Mouse (Mus musculus): ENCODE data around the gene Fam71e1. TPM values are rescaled to one million over a fixed set of nuclear protein-coding genes. Genes with fewer than 3 reads are reported as not detected.

Fam71e1 gene
- polyA plus RNA-seq, 1 experiment from 2014 or later, result 19.2 TPM

- Histone ChIP-seq H3K4me3 (replicated peaks; ENCODE audit: low read depth, low read length) (no peak overlapping the region), H3K27me3 (ENCODE audit: insufficient read depth, low read length) (0 out of 2 replicates have a peak, but pooled peaks cover 8% of the 10 kb centered on the region), H3K9me3 (replicated peaks; ENCODE audit: low read length) (no peaks in the 10 kb centered on the region), H3K4me1 (replicated peaks; ENCODE audit: insufficient read depth, low read length) (0 out of 2 replicates have a peak, but pooled peaks cover 7% of the 10 kb centered on the region), H3K4me2 (ENCODE audit: low read length) (no peak overlapping the region), H3K27ac (no peak overlapping the region), H3K36me3 (ENCODE audit: insufficient read depth, low read length) (no peaks in the 10 kb centered on the region), H3K9ac (ENCODE audit: low read depth, low read length) (no peak overlapping the region)
- ATAC-seq (replicated peaks; ENCODE audit: low FRiP score, low read depth) (no peak), DNase-seq (ENCODE audit: low spot score) (no peak)
- no peak for TF ChIP-seq CTCF (IDR thresholded peaks at IDR 0.05; ENCODE audit: low read depth)
- 79% methylated on average over 16 of the region's 16 CpGs for WGBS
Measured at GRCm38 (mm10) chr7:44470696-44471612, 25.4 kb upstream of the Fam71e1 start.

DNA sequence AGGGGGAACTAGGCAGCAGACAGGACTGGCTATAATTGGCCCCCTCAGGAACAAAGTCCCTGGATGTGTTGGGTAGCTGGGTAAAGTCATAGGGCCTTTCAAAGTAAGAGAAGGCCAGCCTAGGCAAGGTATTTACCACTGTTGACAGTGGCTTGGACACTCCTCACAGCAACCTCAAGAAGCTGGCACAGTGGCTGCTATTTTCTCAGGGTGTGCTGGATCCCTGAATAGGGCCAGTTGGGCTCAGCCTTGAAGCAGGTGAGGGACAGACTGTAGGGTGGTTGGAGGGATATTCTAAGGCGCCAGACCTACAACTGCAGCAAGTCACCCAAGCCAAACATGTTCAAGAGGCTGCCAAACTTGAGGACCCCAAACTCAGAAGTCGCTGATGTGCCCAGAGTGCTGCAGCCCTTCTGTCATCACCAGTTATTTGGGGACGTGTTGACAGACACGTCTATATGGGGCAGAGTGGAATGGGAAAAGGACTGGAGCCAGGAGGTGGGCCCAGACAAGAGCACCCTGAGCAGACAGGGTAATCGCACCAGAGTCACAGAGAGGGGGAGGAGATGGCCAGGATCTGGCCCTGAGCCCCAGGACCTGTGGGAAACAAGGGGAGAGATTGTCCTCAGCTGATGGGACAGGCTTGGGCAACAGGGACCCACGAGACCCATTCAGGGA, 24.4 kb upstream of the Fam71e1 start:
- H3K9ac ChIP-seq (ENCODE audit: low read depth, low read length), result no peak overlapping the region
- no peak for TF ChIP-seq CTCF (IDR thresholded peaks at IDR 0.05; ENCODE audit: low read depth)
- 46% methylated on average over 6 of the region's 6 CpGs for WGBS
- no peak overlapping the region for H3K4me3 ChIP-seq (replicated peaks; ENCODE audit: low read depth, low read length)
- H3K4me1 ChIP-seq (replicated peaks; ENCODE audit: insufficient read depth, low read length), result 0 out of 2 replicates have a peak, but pooled peaks cover 7% of the 10 kb centered on the region
- H3K27ac ChIP-seq, result no peak overlapping the region
- no peaks in the 10 kb centered on the region for H3K36me3 ChIP-seq (ENCODE audit: insufficient read depth, low read length)
- ATAC-seq (replicated peaks; ENCODE audit: low FRiP score, low read depth) (no peak), DNase-seq (ENCODE audit: low spot score) (no peak)
- no peaks in the 10 kb centered on the region for H3K9me3 ChIP-seq (replicated peaks; ENCODE audit: low read length)
- no peak overlapping the region for H3K4me2 ChIP-seq (ENCODE audit: low read length)
- 0 out of 2 replicates have a peak, but pooled peaks cover 8% of the 10 kb centered on the region for H3K27me3 ChIP-seq (ENCODE audit: insufficient read depth, low read length)

DNA sequence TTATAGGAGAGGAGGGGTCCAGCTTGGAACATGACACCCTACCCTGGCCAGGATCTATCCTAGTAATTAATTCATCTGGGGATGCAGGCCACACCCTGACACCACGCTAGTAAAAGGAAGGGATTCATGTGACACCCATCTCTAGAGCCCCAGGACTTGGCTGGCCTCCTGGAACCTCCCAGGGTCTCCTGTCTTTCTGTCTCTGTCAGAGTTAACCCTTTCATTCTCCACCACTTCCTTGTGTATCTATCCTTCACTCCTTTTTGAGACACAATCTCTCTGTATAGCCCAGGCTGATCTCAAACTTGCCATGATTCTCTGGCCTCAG, 23.9 kb upstream of the Fam71e1 start:
- 7% methylated on average over 1 of the region's 1 CpGs for WGBS
- Histone ChIP-seq H3K4me2 (ENCODE audit: low read length) (no peak overlapping the region), H3K36me3 (ENCODE audit: insufficient read depth, low read length) (no peaks in the 10 kb centered on the region), H3K4me3 (replicated peaks; ENCODE audit: low read depth, low read length) (no peak overlapping the region), H3K27me3 (ENCODE audit: insufficient read depth, low read length) (0 out of 2 replicates have a peak, but pooled peaks cover 8% of the 10 kb centered on the region), H3K27ac (no peak overlapping the region), H3K9me3 (replicated peaks; ENCODE audit: low read length) (no peaks in the 10 kb centered on the region), H3K9ac (ENCODE audit: low read depth, low read length) (no peak overlapping the region), H3K4me1 (replicated peaks; ENCODE audit: insufficient read depth, low read length) (0 out of 2 replicates have a peak, but pooled peaks cover 7% of the 10 kb centered on the region)
- ATAC-seq (replicated peaks; ENCODE audit: low FRiP score, low read depth) (no peak), DNase-seq (ENCODE audit: low spot score) (no peak)
- TF ChIP-seq CTCF (IDR thresholded peaks at IDR 0.05; ENCODE audit: low read depth), result no peak

- WGBS, result 50% methylated on average over 9 of the region's 9 CpGs
- H3K9me3 ChIP-seq (replicated peaks; ENCODE audit: low read length), result no peaks in the 10 kb centered on the region
- no peak overlapping the region for H3K4me3 ChIP-seq (replicated peaks; ENCODE audit: low read depth, low read length)
- 0 out of 2 replicates have a peak, but pooled peaks cover 7% of the 10 kb centered on the region for H3K4me1 ChIP-seq (replicated peaks; ENCODE audit: insufficient read depth, low read length)
- no peak overlapping the region for H3K4me2 ChIP-seq (ENCODE audit: low read length)
- ATAC-seq (replicated peaks; ENCODE audit: low FRiP score, low read depth), result no peak
- H3K9ac ChIP-seq (ENCODE audit: low read depth, low read length), result no peak overlapping the region
- 0 out of 2 replicates have a peak, but pooled peaks cover 8% of the 10 kb centered on the region for H3K27me3 ChIP-seq (ENCODE audit: insufficient read depth, low read length)
- TF ChIP-seq CTCF (IDR thresholded peaks at IDR 0.05; ENCODE audit: low read depth), result no peak
- no peak overlapping the region for H3K27ac ChIP-seq
- H3K36me3 ChIP-seq (ENCODE audit: insufficient read depth, low read length), result no peaks in the 10 kb centered on the region
- no peak for DNase-seq (ENCODE audit: low spot score)
Measured at GRCm38 (mm10) chr7:44472961-44473646, 23.3 kb upstream of the Fam71e1 start.

DNA sequence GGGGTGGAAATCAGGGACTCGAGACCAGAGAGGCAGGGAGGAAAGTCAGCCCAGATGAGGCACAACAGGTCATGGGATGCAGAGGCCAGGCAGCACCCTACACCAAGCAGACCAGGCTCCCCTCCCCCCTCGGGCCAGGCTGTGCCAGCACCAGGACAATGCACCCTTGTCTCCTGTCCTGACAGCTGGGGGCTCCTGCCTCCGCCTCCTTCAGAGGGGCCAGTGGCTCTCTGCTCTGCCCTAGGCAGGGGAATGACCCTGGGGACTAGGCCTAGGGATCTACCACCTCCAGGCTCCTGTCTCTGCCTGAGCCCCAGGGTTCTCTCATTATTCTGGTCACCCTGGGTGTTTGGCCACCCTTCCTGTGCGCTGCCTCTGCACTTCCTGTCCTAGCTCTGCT, 22.0 kb upstream of the Fam71e1 start:
- ATAC-seq (replicated peaks; ENCODE audit: low FRiP score, low read depth) (no peak), DNase-seq (ENCODE audit: low spot score) (no peak)
- no peak for TF ChIP-seq CTCF (IDR thresholded peaks at IDR 0.05; ENCODE audit: low read depth)
- H3K36me3 ChIP-seq (ENCODE audit: insufficient read depth, low read length), result no peaks in the 10 kb centered on the region
- no peak overlapping the region for H3K9ac ChIP-seq (ENCODE audit: low read depth, low read length)
- H3K27me3 ChIP-seq (ENCODE audit: insufficient read depth, low read length), result 0 out of 2 replicates have a peak, but pooled peaks cover 12% of the 10 kb centered on the region
- H3K27ac ChIP-seq, result no peak overlapping the region
- 33% methylated on average over 4 of the region's 4 CpGs for WGBS
- H3K4me2 ChIP-seq (ENCODE audit: low read length), result no peak overlapping the region
- no peaks in the 10 kb centered on the region for H3K9me3 ChIP-seq (replicated peaks; ENCODE audit: low read length)
- H3K4me3 ChIP-seq (replicated peaks; ENCODE audit: low read depth, low read length), result no peak overlapping the region
- no peaks in the 10 kb centered on the region for H3K4me1 ChIP-seq (replicated peaks; ENCODE audit: insufficient read depth, low read length)

GRCm38 (mm10) chr7:44475046-44475614, 21.3 kb upstream of the Fam71e1 start:
- Histone ChIP-seq H3K4me3 (replicated peaks; ENCODE audit: low read depth, low read length) (no peak overlapping the region), H3K27ac (no peak overlapping the region), H3K4me1 (replicated peaks; ENCODE audit: insufficient read depth, low read length) (no peaks in the 10 kb centered on the region), H3K9ac (ENCODE audit: low read depth, low read length) (no peak overlapping the region), H3K4me2 (ENCODE audit: low read length) (no peak overlapping the region), H3K36me3 (ENCODE audit: insufficient read depth, low read length) (no peaks in the 10 kb centered on the region), H3K27me3 (ENCODE audit: insufficient read depth, low read length) (0 out of 2 replicates have a peak, but pooled peaks cover 14% of the 10 kb centered on the region), H3K9me3 (replicated peaks; ENCODE audit: low read length) (no peaks in the 10 kb centered on the region)
- ATAC-seq (replicated peaks; ENCODE audit: low FRiP score, low read depth), result no peak
- DNase-seq (ENCODE audit: low spot score), result no peak
- TF ChIP-seq CTCF (IDR thresholded peaks at IDR 0.05; ENCODE audit: low read depth), result no peak
- 40% methylated on average over 5 of the region's 5 CpGs for WGBS

Measured in kidney, postnatal 0 days (tissue).